Mouse (Mus musculus): ENCODE results near the gene Thra. TPM values are rescaled to one million over a fixed set of nuclear protein-coding genes. Genes with fewer than 3 reads are reported as not detected.

Gene Thra
- polyA plus RNA-seq, 1 experiment from 2014 or later: 41.4 TPM

DNA sequence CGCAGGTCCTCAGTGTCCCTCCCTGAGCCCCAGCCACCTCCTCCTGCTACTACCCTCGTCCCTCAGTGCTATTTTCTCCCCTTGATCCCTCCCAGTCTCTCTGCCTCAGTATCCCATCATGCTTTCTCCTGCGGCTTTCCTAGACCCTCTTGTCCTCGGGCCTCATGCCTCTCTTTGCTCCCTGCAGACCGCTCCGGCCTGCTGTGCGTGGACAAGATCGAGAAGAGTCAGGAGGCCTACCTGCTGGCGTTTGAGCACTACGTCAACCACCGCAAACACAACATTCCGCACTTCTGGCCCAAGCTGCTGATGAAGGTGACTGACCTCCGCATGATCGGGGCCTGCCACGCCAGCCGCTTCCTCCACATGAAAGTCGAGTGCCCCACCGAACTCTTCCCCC lies 23.7 kb downstream of the Thra start:
- H3K9me3 ChIP-seq (ENCODE audit: control insufficient read depth, low read length): no peaks in the 10 kb centered on the region
- 88% methylated on average over 18 of the region's 18 CpGs for WGBS
- DNase-seq (ENCODE audit: low spot score) (no peak), ATAC-seq (ENCODE audit: low FRiP score) (no peak)
- no peak overlapping the region for H3K9ac ChIP-seq (ENCODE audit: low read depth, low read length)
- H3K4me2 ChIP-seq (replicated peaks; ENCODE audit: low read depth, low read length): no peak overlapping the region
- no peak overlapping the region for H3K27ac ChIP-seq (ENCODE audit: low read depth, low read length)
- H3K4me3 ChIP-seq (ENCODE audit: low read depth, low read length): no peak overlapping the region
- H3K4me1 ChIP-seq (replicated peaks; ENCODE audit: control insufficient read depth, insufficient read depth, low read length): peaks cover 8% of the 10 kb centered on the region
- no peaks in the 10 kb centered on the region for H3K27me3 ChIP-seq (ENCODE audit: control insufficient read depth, insufficient read depth, low read length)
- H3K36me3 ChIP-seq (ENCODE audit: control insufficient read depth, insufficient read depth, low read length): no peaks in the 10 kb centered on the region; the same call in 1 of the 2 replicates

DNA sequence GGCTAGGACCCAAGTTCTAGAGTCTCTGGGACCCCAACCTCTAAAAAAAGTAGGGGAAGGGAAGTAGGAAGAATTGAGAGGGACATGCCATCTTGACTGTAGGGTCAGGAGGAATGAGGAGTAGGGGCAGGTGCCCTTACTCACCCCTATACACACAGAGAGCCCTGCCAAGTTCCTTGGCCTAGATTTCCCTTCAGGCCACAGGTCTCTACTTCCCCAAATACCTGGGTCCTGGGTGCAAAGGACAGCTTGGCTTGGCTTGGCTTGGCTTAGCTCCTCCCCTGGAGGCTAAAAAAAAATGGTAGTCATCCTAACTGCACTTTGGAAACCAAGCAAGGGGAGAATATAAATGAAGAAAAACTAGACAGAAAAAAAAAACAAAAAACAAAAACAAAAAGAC lies 24.3 kb downstream of the Thra start:
- no peak for ATAC-seq (ENCODE audit: low FRiP score)
- H3K4me2 ChIP-seq (replicated peaks; ENCODE audit: low read depth, low read length): no peak overlapping the region
- DNase-seq (ENCODE audit: low spot score): no peak
- H3K27me3 ChIP-seq (ENCODE audit: control insufficient read depth, insufficient read depth, low read length): no peaks in the 10 kb centered on the region
- H3K9me3 ChIP-seq (ENCODE audit: control insufficient read depth, low read length): no peaks in the 10 kb centered on the region
- H3K36me3 ChIP-seq (ENCODE audit: control insufficient read depth, insufficient read depth, low read length): no peaks in the 10 kb centered on the region; the same call in 1 of the 2 replicates
- H3K4me3 ChIP-seq (ENCODE audit: low read depth, low read length): no peak overlapping the region
- H3K9ac ChIP-seq (ENCODE audit: low read depth, low read length): no peak overlapping the region; the same call in 1 of the 2 replicates
- H3K27ac ChIP-seq (ENCODE audit: low read depth, low read length): no peak overlapping the region
- peaks cover 8% of the 10 kb centered on the region for H3K4me1 ChIP-seq (replicated peaks; ENCODE audit: control insufficient read depth, insufficient read depth, low read length)

DNA sequence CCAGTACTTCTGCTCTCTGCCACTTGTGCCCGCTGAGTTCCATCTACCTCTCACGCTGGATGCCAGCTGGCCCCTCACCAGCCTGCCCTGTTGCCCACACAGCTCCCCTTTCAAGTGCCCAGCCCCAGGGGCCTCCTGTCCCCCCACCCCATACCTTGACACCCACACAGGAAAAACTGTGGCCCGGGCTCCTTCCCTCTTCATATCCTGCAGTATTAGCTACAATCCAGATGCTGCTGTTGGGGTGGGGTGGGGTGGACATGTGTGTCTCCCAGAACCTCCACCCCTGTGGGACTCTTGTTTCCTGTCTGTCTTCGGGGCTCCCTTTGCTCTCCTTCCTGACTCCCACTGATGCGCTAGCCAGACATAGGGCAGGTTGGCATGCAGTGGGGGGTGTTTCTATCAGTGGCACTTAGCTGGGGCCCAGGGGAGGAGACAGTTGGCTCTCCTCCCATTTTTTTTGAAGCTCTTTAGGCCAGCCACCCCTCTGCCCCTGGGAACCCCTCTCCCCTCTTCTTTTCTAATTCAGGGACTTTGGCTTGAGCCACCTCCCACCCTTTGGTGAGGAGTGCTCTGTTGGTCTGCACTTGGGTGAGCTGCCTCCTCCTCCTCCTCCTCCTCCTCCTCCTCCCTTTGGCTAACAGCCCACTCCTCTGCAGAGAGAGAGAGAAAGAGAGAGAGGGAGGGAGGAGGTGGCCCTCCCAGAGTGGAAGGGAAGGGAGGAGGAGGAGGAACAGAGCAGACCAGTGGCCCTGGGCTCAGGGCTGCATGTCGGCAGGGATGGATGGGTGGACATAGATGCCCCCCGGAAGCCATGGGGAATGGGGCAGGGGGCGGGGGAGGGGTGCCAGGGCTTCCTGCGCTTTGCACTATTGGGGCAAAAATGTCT lies 25.2 kb downstream of the Thra start:
- no peak overlapping the region for H3K4me3 ChIP-seq (ENCODE audit: low read depth, low read length)
- no peak for ATAC-seq (ENCODE audit: low FRiP score)
- no peak for DNase-seq (ENCODE audit: low spot score)

DNA sequence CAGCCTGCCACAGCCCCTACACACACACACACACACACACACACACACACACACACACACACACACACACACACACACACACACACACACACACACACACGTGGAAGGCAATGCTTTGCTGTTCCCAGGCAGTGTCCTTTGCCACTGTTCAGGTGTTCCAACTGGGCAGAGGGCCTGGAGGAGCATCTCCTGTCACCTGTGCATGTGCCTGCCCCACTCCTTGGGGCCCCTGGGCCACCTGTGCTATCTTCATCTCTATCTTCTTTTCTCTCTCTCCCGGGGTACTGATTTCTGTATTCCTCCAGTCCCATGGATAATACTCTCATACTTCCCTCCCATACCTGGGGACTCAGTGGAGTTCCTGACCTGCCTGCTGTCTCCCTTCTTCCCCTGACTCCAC lies 25.9 kb downstream of the Thra start:
- no peaks in the 10 kb centered on the region; the same call in 1 of the 2 replicates for H3K36me3 ChIP-seq (ENCODE audit: control insufficient read depth, insufficient read depth, low read length)
- no peaks in the 10 kb centered on the region for H3K9me3 ChIP-seq (ENCODE audit: control insufficient read depth, low read length)
- peak overlapping the region; percentile 36; the same call in 1 of the 2 replicates for H3K27ac ChIP-seq (ENCODE audit: low read depth, low read length)
- H3K4me3 ChIP-seq (ENCODE audit: low read depth, low read length): no peak overlapping the region
- DNase-seq (ENCODE audit: low spot score) (no peak), ATAC-seq (ENCODE audit: low FRiP score) (no peak)
- H3K4me2 ChIP-seq (replicated peaks; ENCODE audit: low read depth, low read length): no peak overlapping the region
- no peaks in the 10 kb centered on the region for H3K27me3 ChIP-seq (ENCODE audit: control insufficient read depth, insufficient read depth, low read length)
- H3K9ac ChIP-seq (ENCODE audit: low read depth, low read length): no peak overlapping the region
- H3K4me1 ChIP-seq (replicated peaks; ENCODE audit: control insufficient read depth, insufficient read depth, low read length): peaks cover 8% of the 10 kb centered on the region
- 50% methylated on average over 1 of the region's 2 CpGs for WGBS

More for the DNA sequence above, 25.2 kb downstream of the Thra start:
- H3K27ac ChIP-seq (ENCODE audit: low read depth, low read length): peak overlapping the region; percentile 36; the same call in 1 of the 2 replicates
- H3K36me3 ChIP-seq (ENCODE audit: control insufficient read depth, insufficient read depth, low read length): no peaks in the 10 kb centered on the region; the same call in 1 of the 2 replicates
- 52% methylated on average over 8 of the region's 9 CpGs for WGBS
- H3K4me2 ChIP-seq (replicated peaks; ENCODE audit: low read depth, low read length): no peak overlapping the region
- no peaks in the 10 kb centered on the region for H3K27me3 ChIP-seq (ENCODE audit: control insufficient read depth, insufficient read depth, low read length)
- H3K9me3 ChIP-seq (ENCODE audit: control insufficient read depth, low read length): no peaks in the 10 kb centered on the region
- H3K4me1 ChIP-seq (replicated peaks; ENCODE audit: control insufficient read depth, insufficient read depth, low read length): peaks cover 8% of the 10 kb centered on the region
- no peak overlapping the region for H3K9ac ChIP-seq (ENCODE audit: low read depth, low read length)

DNA sequence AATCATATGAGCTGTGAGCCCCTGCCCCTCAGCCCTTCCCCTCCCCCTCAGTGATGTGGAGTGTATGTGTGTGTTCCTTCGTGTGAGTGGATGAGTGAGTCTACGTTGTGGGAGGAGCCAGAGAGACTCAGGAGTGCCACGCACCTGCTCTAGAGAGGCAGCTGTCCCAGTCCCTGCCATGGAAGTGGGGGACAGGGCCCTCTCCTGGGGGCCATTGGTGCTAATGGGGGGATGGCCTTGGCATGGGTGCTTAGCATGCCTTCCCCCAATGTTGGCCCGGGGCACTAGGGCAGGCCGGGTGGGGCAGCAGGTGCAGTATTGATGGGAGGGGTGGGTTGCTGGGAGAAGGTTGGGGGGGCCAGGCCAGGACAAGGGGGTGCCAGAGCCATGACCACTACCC lies 26.4 kb downstream of the Thra start:
- Histone ChIP-seq H3K4me1 (replicated peaks; ENCODE audit: control insufficient read depth, insufficient read depth, low read length) (peaks cover 8% of the 10 kb centered on the region), H3K9ac (ENCODE audit: low read depth, low read length) (0 out of 2 replicates have a peak overlapping the region, but pooled peaks have one; percentile 5), H3K9me3 (ENCODE audit: control insufficient read depth, low read length) (no peaks in the 10 kb centered on the region), H3K27ac (ENCODE audit: low read depth, low read length) (0 out of 2 replicates have a peak overlapping the region, but pooled peaks have one; percentile 11), H3K4me3 (ENCODE audit: low read depth, low read length) (no peak overlapping the region), H3K4me2 (replicated peaks; ENCODE audit: low read depth, low read length) (no peak overlapping the region), H3K36me3 (ENCODE audit: control insufficient read depth, insufficient read depth, low read length) (no peaks in the 10 kb centered on the region; the same call in 1 of the 2 replicates), H3K27me3 (ENCODE audit: control insufficient read depth, insufficient read depth, low read length) (no peaks in the 10 kb centered on the region)
- WGBS: 54% methylated on average over 5 of the region's 5 CpGs
- peak; percentile 30 for DNase-seq (ENCODE audit: low spot score)
- ATAC-seq (ENCODE audit: low FRiP score): peak; percentile 55

DNA sequence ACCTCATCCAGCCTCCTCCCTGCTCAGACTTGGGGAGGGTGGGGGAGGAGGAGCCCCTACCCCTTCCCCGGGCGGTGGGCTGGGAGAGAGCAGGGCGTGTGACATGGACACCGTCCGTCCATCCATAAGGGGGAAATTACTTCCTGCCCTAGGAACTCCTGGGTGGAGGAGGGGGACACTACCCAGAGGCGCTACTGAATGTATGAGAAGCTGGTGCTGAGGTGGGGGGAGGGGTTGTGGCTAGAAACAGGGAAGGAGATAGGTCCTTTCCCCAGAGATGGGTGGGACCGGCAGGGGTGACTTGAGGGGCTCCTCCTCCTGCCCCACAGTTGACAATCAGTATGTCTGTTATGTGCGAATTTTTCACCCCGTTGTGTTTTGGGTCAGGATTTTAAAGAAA lies 26.8 kb downstream of the Thra start:
- Histone ChIP-seq H3K4me3 (ENCODE audit: low read depth, low read length) (no peak overlapping the region), H3K27ac (ENCODE audit: low read depth, low read length) (0 out of 2 replicates have a peak overlapping the region, but pooled peaks have one; percentile 11), H3K9me3 (ENCODE audit: control insufficient read depth, low read length) (no peaks in the 10 kb centered on the region), H3K36me3 (ENCODE audit: control insufficient read depth, insufficient read depth, low read length) (no peaks in the 10 kb centered on the region; the same call in 1 of the 2 replicates), H3K4me1 (replicated peaks; ENCODE audit: control insufficient read depth, insufficient read depth, low read length) (peaks cover 8% of the 10 kb centered on the region), H3K4me2 (replicated peaks; ENCODE audit: low read depth, low read length) (no peak overlapping the region; the same call in 1 of the 2 replicates), H3K27me3 (ENCODE audit: control insufficient read depth, insufficient read depth, low read length) (no peaks in the 10 kb centered on the region), H3K9ac (ENCODE audit: low read depth, low read length) (peak overlapping the region; percentile 5; the same call in 1 of the 2 replicates)
- ATAC-seq (ENCODE audit: low FRiP score) (peak; percentile 59), DNase-seq (ENCODE audit: low spot score) (peak; percentile 65)
- 31% methylated on average over 9 of the region's 9 CpGs for WGBS

DNA sequence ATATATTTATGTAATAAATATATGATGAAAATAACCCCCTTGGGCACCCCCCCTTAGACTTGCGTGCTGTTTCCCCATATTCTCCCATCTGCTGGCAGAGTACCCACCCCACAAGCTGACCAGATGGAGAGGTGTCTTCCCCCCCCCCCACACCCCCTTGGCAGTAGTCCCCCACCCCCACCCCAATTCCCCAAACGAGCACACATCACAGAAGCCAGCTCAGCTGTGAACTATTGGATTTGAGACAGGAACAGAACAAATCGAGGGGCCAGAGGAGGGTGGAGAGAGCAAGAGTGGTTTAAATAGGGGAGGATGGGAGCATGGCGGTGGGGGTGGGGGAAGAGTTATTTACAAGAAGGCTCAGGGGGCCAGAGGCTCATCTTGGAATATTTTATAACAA lies 27.3 kb downstream of the Thra start:
- H3K4me1 ChIP-seq (replicated peaks; ENCODE audit: control insufficient read depth, insufficient read depth, low read length): peaks cover 8% of the 10 kb centered on the region
- ATAC-seq (ENCODE audit: low FRiP score): peak; percentile 33; the same call in 1 of the 2 replicates
- peak overlapping the region; percentile 67; the same call in 1 of the 2 replicates for H3K27ac ChIP-seq (ENCODE audit: low read depth, low read length)
- no peak overlapping the region for H3K9ac ChIP-seq (ENCODE audit: low read depth, low read length)
- H3K27me3 ChIP-seq (ENCODE audit: control insufficient read depth, insufficient read depth, low read length): no peaks in the 10 kb centered on the region
- H3K9me3 ChIP-seq (ENCODE audit: control insufficient read depth, low read length): no peaks in the 10 kb centered on the region
- H3K4me3 ChIP-seq (ENCODE audit: low read depth, low read length): no peak overlapping the region
- H3K4me2 ChIP-seq (replicated peaks; ENCODE audit: low read depth, low read length): peak overlapping the region; percentile 25; the same call in 1 of the 2 replicates
- no peaks in the 10 kb centered on the region; the same call in 1 of the 2 replicates for H3K36me3 ChIP-seq (ENCODE audit: control insufficient read depth, insufficient read depth, low read length)
- DNase-seq (ENCODE audit: low spot score): no peak
- 18% methylated on average over 4 of the region's 4 CpGs for WGBS

DNA sequence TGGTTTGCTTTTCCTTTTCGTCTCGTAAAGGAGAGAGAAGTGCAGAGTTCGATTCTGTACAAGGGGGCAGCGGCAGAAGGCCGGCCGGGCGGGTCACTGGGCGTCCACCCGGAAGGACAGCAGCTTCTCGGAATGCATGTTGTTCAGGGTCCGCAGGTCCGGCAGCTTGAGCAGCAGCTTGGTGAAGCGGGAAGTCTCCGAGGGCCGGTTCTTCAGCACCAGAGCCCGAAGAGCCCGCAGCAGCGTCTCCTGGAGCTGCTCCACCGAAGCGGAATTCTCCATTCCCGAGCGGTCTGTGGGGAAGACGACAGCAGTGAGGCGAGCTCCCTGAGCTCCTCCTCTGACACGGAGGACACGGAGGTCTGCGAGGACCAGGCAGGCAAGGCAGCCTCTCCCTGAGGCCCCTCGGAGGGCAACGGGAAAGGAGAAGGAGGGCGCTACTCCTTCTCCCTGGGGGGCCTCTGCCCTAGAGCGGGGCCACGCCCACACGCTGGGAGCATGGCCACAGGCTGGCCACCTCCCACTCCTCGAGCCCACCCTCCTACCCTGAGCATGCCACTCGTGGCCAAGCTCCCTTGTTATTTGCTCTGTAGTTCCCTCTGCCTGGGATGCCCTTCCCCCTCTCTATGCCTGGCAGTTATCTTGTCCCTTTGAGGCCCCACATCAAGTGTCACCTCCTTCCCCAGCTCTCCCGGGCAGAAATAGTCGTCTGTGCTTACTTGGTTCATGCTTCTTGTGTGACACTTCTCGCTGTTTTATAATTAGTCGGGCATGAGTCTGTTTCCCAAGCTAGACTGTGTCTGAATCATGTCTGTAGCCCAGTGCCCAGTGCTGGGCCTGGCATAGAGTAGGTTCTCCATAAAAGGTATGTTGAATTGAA lies 27.9 kb downstream of the Thra start:
- H3K4me2 ChIP-seq (replicated peaks; ENCODE audit: low read depth, low read length): peak overlapping the region; percentile 25
- H3K36me3 ChIP-seq (ENCODE audit: control insufficient read depth, insufficient read depth, low read length): no peaks in the 10 kb centered on the region; the same call in 1 of the 2 replicates
- peak overlapping the region; percentile 28; the same call in 1 of the 2 replicates for H3K9ac ChIP-seq (ENCODE audit: low read depth, low read length)
- H3K27me3 ChIP-seq (ENCODE audit: control insufficient read depth, insufficient read depth, low read length): no peaks in the 10 kb centered on the region
- DNase-seq (ENCODE audit: low spot score) (peak; percentile 44), ATAC-seq (ENCODE audit: low FRiP score) (no peak)
- 28% methylated on average over 33 of the region's 39 CpGs for WGBS
- peaks cover 8% of the 10 kb centered on the region for H3K4me1 ChIP-seq (replicated peaks; ENCODE audit: control insufficient read depth, insufficient read depth, low read length)
- peak overlapping the region; percentile 67 for H3K27ac ChIP-seq (ENCODE audit: low read depth, low read length)
- H3K4me3 ChIP-seq (ENCODE audit: low read depth, low read length): peak overlapping the region; percentile 2; the same call in 1 of the 2 replicates
- H3K9me3 ChIP-seq (ENCODE audit: control insufficient read depth, low read length): no peaks in the 10 kb centered on the region

Measured in hindbrain, embryonic 11.5 days (tissue).